Mouse (Mus musculus): ENCODE measurements around the gene Fstl1.

The Fstl1 gene

DNA sequence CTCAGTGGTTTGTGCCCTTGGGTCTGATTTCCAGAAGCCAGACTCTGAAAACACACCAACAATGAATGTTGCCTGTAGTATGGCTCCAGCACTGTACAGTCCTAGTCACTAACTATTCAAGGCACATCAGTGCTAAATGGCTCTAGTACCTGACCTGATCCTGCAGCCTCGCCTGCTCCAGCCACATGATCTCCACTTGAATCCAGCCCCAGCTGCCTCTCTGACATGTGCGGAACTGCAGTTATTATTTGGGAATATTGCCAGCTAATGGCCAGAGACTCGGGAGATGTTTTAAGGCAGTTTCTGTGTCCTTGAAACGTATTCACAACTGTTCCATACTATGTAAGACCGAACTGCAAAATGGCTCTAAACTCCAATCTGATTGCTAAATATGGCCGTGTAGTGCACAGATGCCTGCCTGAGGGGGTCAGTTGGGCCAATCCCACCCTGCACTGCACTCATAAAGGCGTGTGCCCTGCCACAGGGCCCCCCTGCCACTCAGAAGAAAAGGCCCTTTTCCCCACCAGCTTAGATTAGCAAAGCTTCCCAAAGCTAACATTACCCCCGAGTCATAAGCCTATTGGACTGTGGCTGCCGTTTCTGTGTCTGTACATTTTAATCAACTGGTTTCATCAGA lies 11.0 kb downstream of the Fstl1 start:
- in situ Hi-C loops (cut with MboI, MseI): no loop called here

DNA sequence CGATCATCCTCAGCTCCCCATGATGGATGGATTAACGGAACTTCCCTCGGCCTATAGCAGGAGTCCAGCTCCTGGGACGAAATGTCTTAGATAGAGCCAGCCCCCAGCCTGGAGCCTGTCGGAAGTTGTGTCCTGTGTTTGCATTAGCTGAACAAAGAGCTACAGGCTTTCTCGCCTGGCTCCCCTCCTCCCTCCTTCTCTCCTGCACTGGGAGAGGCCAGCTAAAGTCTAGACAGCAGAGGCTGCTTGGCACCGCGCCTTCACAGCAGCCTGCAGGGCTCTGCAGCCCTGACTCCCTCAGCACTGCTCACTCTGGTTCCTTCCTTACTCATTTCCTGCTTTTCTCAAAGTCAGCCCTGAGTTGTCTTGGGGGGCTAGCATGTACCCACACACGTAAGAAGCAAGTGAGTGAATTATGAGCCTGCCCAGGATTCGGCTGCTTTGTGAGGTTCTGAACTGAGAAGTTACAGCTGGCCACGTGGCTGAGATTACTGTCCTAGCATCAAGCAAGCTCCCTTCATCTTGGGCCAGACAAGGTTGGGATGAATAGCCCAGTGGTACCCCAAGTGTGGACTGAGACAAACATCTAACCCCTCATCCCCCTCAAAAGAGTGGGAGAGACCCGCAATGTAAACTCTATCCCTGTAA lies 11.8 kb downstream of the Fstl1 start:
- in situ Hi-C loops (cut with MboI, MseI): no loop called here

GRCm38 (mm10) chr16:37789015-37789381 lies 12.3 kb downstream of the Fstl1 start:
- in situ Hi-C loops (cut with MboI, MseI): no loop called here

DNA sequence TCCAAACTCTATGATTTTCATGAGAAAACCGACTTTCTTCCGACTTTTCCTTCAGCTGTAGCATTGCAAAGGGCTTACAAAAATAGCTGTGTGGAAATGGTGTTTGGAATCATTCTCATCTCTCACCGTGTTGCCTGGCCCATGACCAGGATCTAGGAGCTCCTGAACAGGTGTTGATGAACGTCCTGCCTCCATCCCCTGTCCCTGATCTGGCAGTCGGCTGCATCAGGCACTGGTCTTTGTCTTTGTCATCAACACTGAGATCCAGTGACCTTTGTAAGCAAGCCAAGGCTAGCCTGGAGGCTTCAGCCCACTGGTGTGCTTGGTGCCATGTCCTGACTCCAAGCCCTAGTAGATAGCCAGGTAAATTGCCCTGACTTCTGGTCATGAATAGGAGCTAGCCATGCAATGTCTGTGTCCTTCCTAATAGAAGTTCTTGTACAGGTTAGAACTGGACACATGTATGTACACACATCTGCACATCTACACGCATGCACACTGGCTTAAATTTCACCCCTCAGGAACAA lies 12.8 kb downstream of the Fstl1 start:
- in situ Hi-C loops (cut with MboI, MseI): no loop called here

DNA sequence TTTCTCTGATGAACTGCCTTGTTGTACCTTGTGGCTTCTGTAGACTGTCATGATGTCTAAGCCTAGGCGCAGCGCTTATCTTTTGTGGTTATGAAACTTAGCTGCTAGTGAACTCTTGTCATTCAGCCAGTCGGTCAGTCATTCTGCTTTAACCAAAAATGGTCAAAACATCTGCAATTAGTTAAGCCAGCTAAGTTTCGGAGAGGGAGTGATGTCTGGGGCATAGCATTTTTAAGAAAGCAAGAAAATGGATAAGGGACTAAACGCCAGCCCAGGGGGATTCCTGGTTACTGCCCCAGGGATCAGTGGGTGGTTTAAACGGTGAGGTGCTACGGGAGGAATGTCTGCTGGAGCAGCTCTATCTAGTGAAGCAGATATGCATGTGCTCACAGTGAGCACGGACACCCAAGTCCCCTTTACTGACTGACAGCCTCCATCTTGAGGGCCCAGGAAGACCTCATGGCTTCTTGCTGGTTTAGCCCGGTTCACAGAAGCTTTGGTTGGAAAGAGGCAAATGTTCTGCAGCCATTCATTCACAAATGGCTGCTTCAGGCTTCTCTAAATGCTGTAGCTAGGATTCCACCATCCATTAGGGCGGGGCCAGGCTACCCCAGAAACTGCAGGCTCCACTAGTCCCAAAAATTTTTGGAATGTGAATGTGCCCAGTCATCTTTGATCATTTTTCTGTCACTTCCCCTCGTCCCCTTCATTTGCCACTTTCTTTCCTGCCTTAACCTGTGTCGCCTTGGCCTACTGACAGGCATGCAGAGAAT lies 13.5 kb downstream of the Fstl1 start:
- in situ Hi-C loops (cut with MboI, MseI): no loop called here

DNA sequence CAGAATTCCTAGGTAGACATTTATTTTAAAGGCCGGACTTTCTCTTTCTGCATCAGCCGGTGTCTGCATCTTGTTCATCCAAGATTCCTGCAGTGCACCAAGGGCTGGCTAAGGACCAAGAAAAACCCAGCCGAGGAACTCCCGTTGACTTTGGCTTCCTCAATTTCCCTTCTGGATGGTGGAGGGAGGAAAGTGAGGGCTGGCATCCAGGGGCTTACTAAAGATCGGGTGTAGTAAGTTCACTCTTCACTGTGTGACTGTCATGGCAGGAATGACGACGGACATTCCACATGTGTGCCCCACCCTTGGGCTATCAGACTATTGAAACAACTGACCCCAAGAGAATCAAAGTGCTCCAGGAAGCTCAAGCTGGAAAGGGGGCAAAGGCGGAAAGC lies 14.1 kb downstream of the Fstl1 start:
- in situ Hi-C loops (cut with MboI, MseI): no loop called here

DNA sequence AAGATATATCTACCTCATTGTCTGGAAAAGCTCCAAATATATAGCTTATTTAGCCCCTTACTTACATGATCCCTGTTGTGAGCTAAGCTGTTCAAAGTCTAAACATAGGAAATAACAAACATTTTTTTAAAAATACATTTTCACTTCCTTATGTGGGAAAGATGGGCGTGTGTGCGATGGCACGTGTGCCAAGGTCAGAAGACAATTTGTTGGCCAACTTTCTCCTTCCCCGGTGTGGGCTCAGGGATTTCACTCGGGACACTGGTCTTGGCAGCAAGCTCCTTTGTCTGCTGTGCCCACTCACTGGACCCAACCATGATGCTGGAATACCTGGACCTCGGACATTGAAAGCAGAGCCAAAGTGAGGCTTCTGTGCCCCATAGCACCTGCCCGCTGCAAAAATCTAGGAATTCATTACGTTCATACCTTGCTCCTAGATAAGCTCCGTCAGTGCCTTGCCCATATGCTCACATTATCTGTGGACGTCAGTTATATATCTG lies 19.0 kb downstream of the Fstl1 start:
- in situ Hi-C loops (cut with MboI, MseI): no loop called here

GRCm38 (mm10) chr16:37796270-37796669 lies 19.6 kb downstream of the Fstl1 start:
- in situ Hi-C loops (cut with MboI, MseI): no loop called here

DNA sequence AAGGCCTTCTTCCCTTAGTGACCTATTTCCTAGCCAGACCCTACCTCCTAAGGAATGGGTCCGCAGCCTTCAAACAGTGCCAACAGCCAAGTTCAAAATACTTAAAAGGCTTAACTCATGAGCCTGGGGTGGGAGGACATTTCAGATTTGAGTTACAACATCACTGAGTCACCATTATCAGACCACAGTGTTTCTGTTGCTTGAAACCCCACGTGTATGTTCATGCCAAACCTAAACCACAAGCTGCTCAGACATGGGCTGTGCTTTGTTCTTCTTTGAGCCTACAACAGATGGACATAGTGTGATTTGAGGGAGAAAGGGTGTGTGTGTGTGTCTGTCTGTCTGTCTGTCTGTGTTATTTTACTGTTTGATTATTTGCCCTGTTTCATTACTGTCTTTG lies 24.4 kb downstream of the Fstl1 start:
- in situ Hi-C loops (cut with MboI, MseI): no loop called here

GRCm38 (mm10) chr16:37802686-37803295 lies 26.1 kb downstream of the Fstl1 start:
- in situ Hi-C loops (cut with MboI, MseI): no loop called here

GRCm38 (mm10) chr16:37803387-37803950 lies 26.8 kb downstream of the Fstl1 start:
- in situ Hi-C loops (cut with MboI, MseI): no loop called here

- in situ Hi-C loops (cut with MboI, MseI): no loop called here
These were observed 29.2 kb downstream of the Fstl1 start for GRCm38 (mm10) chr16:37805746-37806495.

DNA sequence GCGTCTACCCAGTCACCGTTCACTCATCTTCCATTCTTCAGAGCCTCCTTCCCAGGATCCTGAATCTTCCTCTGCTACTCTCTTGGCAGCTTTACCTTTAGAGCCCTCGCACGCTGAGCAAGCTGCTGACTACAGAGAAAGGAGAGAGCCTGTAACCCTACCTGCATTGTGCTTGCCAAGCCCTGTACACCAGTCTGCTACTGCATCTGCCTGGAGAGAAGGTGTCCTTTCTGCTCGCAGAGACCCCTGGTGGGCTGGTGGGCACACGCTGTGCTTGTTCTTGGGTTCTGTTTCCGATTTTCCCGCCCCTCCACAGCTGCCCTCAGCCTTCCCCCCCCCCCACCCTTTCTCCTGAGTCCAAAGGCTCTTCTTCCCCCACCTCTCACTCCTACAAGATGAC lies 30.6 kb downstream of the Fstl1 start:
- in situ Hi-C loops (cut with MboI, MseI): no loop called here

GRCm38 (mm10) chr16:37808866-37809622 lies 32.4 kb downstream of the Fstl1 start:
- in situ Hi-C loops (cut with MboI, MseI): no loop called here

- in situ Hi-C loops (cut with MboI, MseI): no loop called here
These were observed 32.9 kb downstream of the Fstl1 start for GRCm38 (mm10) chr16:37809623-37809992.

GRCm38 (mm10) chr16:37811874-37812273 lies 35.2 kb downstream of the Fstl1 start:
- in situ Hi-C loops (cut with MboI, MseI): no loop called here

DNA sequence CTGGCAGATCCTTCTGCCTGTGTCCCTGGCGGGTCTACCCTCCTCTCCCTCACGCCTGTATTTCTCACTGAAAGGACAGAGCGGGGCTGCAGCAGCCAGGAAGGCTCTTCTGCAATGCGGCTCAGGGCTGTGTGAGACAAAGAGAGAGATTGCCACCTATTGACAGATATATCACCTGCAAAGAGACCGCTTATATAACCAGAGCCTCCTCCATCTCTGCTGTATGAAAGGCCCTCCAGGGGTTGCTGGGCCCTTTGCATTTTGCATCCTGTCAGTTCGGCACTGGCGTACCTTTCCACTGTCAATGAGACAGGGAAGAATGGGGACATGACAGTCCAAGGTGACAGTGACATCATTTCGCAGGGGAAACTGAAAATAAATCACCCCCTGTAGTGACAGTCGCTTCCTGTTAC lies 35.8 kb downstream of the Fstl1 start:
- in situ Hi-C loops (cut with MboI, MseI): no loop called here

DNA sequence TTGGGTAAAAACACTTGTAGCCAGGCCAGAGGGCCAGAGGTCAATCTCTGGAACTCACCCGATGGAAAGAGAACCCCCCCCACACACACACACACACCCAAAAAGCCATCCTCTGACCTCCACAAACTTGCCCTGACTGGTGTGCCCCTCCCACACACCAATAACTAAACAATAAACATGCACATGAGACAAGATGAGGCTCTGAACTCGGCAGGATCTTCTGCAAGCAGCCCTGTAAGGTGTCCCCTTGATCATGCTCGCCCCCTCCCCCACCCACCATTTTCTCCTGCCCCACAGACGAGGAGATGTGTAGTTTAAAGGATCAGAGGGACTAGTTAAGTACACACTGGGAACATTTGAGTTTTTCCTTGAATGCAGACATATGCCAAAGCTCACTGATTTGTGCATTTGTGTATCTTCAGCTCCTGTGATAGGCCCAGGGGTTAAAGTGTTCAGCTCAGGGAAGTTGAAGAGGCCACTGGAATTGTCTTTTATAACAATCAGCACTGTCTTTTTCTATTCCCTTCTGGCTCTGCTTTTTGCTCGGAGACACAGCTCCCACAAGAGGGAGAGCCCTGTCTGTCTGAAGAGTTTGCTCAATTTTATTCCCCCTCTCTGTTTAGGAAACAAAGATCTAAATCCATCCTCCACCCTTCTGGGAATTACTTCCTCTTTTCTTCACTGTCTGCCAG lies 37.2 kb downstream of the Fstl1 start:
- in situ Hi-C loops (cut with MboI, MseI): no loop called here

GRCm38 (mm10) chr16:37814383-37814971 lies 37.8 kb downstream of the Fstl1 start:
- in situ Hi-C loops (cut with MboI, MseI): no loop called here
